Mouse (Mus musculus): ENCODE measurements around the gene Slc17a5. TPM values are rescaled to one million over a fixed set of nuclear protein-coding genes. Genes with fewer than 3 reads are reported as not detected.
A peak's percentile ranks its signal among the peaks of the same experiment; 100 is the strongest.
"Not testable (repeated sequence)": the region's sequence is repeated elsewhere in the genome, so short reads cannot be mapped to it uniquely, and the experiment has no call there.

The Slc17a5 gene
- total RNA-seq, 2 experiments from 2014 or later: 6.9 to 7.2 TPM

GRCm38 (mm10) chr9:78516125-78516524 is 71.7 kb downstream of the Slc17a5 start:
- no peak for DNase-seq

- no peak for DNase-seq
These were observed 73.2 kb downstream of the Slc17a5 start for GRCm38 (mm10) chr9:78514681-78515080.

GRCm38 (mm10) chr9:78513776-78514500 is 73.9 kb downstream of the Slc17a5 start:
- peak; percentile 71 for DNase-seq

- DNase-seq: no peak
These were observed 76.1 kb downstream of the Slc17a5 start for GRCm38 (mm10) chr9:78511705-78512104.

- no peak for DNase-seq
These were observed 79.6 kb downstream of the Slc17a5 start for GRCm38 (mm10) chr9:78508106-78508786.

- no peak for DNase-seq
These were observed 81.1 kb downstream of the Slc17a5 start for GRCm38 (mm10) chr9:78506722-78507077.

- DNase-seq: no peak
These were observed 81.7 kb downstream of the Slc17a5 start for GRCm38 (mm10) chr9:78506002-78506721.

GRCm38 (mm10) chr9:78505223-78505622 is 82.6 kb downstream of the Slc17a5 start:
- DNase-seq: no peak

GRCm38 (mm10) chr9:78504679-78505078 is 83.2 kb downstream of the Slc17a5 start:
- no peak for DNase-seq

- DNase-seq: no peak
These were observed 83.7 kb downstream of the Slc17a5 start for GRCm38 (mm10) chr9:78504133-78504532.

- DNase-seq: no peak
These were observed 84.4 kb downstream of the Slc17a5 start for GRCm38 (mm10) chr9:78503223-78504079.

- DNase-seq: no peak
These were observed 86.6 kb downstream of the Slc17a5 start for GRCm38 (mm10) chr9:78501284-78501683.

- no peak for DNase-seq
These were observed 87.5 kb downstream of the Slc17a5 start for GRCm38 (mm10) chr9:78500386-78500785.

- DNase-seq: no peak
These were observed 94.7 kb downstream of the Slc17a5 start for GRCm38 (mm10) chr9:78493171-78493570.

GRCm38 (mm10) chr9:78492254-78492653 is 95.6 kb downstream of the Slc17a5 start:
- DNase-seq: no peak

GRCm38 (mm10) chr9:78491169-78491568 is 96.7 kb downstream of the Slc17a5 start:
- no peak for DNase-seq

GRCm38 (mm10) chr9:78488890-78489420 is 98.9 kb downstream of the Slc17a5 start, which contains the start of gene Eef1a1:
TSS of gene Eef1a1 (minus strand) at chr9:78489151.
- DNase-seq: peak; percentile 74

GRCm38 (mm10) chr9:78488021-78488420 is 99.8 kb downstream of the Slc17a5 start:
- DNase-seq: not testable (repeated sequence)

Data from heart, postnatal 4 days (tissue).